Mouse (Mus musculus): ENCODE data around the gene Gm2004.
"Not testable (repeated sequence)": the region's sequence is repeated elsewhere in the genome, so short reads cannot be mapped to it uniquely, and the experiment has no call there.

The Gm2004 gene

GRCm38 (mm10) chr2:176149725-176150124 lies at the start of gene Gm2004:
Gene Gm2004, minus strand, starts transcription at chr2:176149825.
- DNase-seq (ENCODE audit: low spot score): not testable (repeated sequence)
